Mouse (Mus musculus): ENCODE results near the gene Atp5mpl. TPM values are rescaled to one million over a fixed set of nuclear protein-coding genes. Genes with fewer than 3 reads are reported as not detected.
"Not testable (repeated sequence)": the region's sequence is repeated elsewhere in the genome, so short reads cannot be mapped to it uniquely, and the experiment has no call there.

The Atp5mpl gene
- total RNA-seq, 2 experiments from 2014 or later: 775 to 816 TPM

DNA sequence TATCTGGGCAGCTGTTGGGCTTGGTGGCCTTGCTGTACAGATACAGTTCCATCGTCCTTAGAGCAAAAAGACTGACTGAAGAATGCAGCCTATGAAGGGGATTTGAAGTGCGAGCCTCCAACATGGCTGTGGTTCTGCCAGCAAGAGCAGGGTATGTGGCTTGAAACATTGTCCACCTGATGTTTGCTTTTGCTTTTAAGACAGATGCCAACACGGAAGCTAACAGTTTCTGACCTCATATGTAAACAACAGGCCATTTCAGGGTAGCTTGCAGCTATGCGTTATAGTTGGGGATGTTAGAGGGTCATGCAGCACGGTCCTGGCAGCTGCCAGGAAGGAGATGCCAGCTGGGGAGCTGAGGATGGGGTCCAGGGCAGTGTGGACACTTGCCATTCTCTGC is 16.3 kb downstream of the Atp5mpl start:
- DNase-seq: no peak

DNA sequence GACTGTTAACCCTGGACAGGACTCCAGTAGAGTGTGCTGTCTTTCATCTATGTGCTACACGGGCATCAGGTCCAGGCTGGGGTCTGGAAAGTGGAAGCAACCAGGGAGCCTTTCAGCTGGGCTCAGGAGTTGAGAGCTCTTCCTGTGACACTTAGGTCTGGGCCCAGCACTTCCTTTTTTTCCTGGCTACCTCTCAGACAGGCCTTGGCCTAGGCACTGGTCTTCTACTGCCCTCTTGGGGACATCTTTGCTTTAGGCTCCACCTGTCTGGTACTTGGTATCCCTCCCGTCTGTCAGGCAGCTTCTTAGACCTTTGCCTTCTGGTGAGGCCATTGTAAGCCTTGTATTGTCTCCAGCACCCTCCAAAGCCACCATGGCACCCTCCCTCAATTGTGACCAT is 20.1 kb downstream of the Atp5mpl start:
- DNase-seq: peak; percentile 59

GRCm38 (mm10) chr12:111945765-111946655 is 20.8 kb downstream of the Atp5mpl start:
- not testable (repeated sequence) for DNase-seq

DNA sequence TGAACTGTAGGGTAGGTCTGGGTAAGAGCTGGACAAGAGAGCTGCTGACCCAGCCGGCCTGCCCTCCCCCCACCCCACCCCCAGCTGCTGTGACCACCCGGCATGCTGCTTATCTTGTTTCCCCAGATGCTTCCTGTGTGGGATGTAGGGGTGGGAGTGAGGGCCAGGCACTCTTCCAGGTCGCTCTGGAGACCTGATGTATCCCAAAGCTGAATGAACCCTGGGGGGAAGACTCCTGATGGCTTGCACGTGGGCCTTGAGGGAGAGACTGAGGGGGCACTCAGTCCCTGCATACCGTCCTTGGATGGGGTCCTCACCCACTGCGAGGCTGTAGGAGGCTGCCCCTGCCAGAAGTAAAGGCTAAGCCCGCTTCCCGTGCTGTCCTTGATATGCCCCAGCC is 21.7 kb downstream of the Atp5mpl start:
- peak; percentile 41 for DNase-seq

- not testable (repeated sequence) for DNase-seq
Measured at GRCm38 (mm10) chr12:111944065-111944987, 22.5 kb downstream of the Atp5mpl start.

DNA sequence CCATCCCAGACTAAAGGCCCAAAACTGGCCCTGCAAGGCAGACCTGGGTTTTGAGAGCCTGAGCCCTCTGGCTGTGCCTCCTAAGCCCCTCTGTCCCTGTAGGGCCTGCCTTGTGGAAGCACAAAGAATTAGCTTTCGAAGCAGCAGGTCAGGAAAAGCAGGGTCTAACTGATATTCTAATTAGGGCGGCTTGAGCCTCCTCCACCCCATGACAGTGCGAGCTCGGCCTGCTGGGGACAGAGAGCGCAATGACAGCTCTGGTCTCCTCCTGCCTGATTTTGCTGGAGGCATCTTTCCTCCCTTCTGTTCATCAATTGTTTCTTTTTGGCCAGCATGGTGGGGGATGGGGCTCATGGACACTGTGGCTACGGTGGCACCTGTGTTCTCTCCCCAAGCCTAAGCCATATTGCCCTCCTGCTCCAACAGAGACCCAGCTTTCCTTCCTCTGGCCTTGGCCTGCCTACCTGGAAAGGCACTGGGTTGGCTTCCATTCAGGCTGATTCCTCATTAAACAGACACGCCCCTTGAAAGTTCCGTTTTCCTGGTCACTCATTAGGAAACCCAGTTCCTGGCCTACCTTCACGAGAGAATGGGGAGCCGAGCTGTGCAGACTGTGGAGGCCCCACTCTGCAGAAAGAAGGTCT is 23.2 kb downstream of the Atp5mpl start:
- DNase-seq: no peak

GRCm38 (mm10) chr12:111938623-111939177 is 28.1 kb downstream of the Atp5mpl start:
- no peak for DNase-seq

DNA sequence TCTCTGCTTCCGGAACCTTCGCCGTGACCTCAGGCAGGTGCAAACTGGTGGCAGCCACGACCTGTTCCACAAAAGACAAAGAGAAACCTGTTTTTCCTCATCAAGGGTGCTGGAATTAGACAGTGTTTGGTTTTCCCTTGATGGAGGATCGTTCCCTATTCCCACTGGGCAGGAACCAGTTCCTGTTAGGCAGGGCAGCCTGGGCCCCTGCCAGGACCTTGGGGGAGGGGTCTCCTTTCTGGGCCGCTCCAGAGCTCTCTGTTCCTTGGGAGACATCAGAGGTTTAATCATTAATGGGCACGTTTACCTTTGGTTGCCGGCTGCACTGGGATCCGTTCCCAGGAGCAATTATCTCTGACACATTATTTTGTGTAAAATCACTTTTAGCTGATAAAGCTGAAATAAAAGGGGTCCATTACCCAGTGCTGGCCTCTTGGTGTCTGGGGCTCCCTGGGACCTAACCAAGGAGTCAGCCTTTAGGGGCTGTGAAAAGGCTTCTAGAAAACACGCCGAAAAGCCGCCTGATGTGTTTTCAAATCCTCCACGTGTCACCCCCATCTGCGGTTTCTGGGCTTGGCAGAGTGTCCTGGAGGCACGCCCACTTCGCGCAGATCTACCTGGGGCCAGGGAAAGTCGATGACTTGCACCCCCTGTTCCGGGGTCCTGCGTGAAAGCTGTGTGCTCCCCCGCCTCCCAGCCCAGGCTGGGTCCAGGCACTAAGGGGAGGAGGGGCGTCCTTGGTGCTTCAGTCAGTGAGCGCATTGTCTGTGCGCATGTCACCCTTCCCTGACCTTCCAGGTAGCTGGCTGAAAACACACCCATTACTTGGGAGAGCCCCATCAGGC is 29.8 kb downstream of the Atp5mpl start:
- DNase-seq: no peak

GRCm38 (mm10) chr12:111933971-111934370 is 32.8 kb downstream of the Atp5mpl start:
- DNase-seq: no peak

GRCm38 (mm10) chr12:111933032-111933704 is 33.6 kb downstream of the Atp5mpl start:
- peak; percentile 39 for DNase-seq

GRCm38 (mm10) chr12:111932513-111932912 is 34.3 kb downstream of the Atp5mpl start:
- no peak for DNase-seq

DNA sequence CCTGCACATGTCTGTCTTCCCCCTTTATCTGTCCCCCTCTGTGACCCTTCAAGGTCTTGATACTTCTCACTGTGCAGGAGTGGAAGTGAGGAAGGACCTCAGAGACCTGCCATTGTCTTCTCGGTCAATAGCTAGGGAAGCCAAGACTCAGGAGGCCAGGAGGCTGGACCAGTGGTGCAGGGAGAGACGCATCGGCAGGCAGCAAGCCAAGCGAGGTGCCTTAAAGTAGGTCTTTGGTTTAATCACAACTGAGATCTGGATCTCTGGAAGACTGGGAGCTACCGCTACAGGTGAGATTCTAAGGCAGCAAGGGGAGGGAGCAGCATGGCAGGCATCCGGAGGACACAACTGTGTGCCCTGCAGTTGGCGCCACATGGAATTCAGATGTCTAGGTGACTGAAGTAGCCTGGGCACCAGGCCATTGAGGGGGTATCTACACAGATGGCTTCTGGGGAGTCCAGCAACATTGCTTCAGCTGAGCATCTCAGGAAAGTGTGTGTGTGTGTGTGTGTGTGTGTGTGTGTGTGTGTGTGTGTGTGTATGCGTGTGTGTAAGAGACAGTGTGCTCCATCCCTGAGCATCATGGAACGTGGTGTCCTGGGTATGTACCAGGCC is 35.3 kb downstream of the Atp5mpl start:
- no peak for DNase-seq

- no peak for DNase-seq
Measured at GRCm38 (mm10) chr12:111928411-111928966, 38.3 kb downstream of the Atp5mpl start.

- DNase-seq: no peak
Measured at GRCm38 (mm10) chr12:111927338-111927737, 39.4 kb downstream of the Atp5mpl start.

- no peak for DNase-seq
Measured at GRCm38 (mm10) chr12:111923117-111923516, 43.7 kb downstream of the Atp5mpl start.

GRCm38 (mm10) chr12:111920046-111920445 is 46.7 kb downstream of the Atp5mpl start:
- peak; percentile 57 for DNase-seq

- no peak for DNase-seq
Measured at GRCm38 (mm10) chr12:111916514-111917217, 50.1 kb downstream of the Atp5mpl start.

DNA sequence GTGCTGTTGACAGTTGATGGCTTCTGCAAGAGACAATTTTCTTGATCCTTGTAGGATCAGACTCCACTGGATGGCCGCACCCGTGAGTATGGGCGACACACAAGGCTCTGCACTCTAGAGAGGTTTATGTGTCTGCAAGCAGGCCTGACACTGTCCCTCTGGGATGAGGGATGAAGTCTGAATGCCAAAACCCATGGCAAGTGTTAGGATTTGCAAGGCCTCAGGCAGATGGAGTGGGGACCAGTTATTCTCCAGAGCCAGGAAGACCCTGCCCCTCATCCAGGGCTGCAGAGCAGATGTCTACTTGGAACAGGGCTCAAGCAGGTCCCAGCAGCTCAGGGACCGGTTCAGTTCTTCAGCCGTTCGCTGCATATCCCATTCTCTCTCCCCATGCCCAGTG is 51.0 kb downstream of the Atp5mpl start:
- no peak for DNase-seq

DNA sequence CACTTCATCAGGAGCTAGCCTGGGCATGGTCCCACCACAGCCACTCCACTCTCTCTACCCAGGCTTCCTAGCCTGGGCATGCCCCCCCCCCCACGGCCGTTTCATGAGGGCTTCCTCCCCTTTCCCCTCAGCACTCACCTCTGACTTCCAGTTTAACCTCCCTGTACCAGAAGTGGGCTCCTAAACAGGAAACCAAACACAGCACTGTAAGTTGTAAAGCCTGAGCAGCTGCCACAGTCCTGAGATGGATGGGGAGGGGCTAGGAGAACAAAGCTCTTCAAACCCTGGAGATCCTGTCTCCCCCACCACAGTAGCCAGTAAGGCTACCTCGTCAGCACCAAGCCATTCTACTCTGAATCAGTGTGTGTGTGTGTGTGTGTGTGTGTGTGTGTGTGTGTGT is 52.7 kb downstream of the Atp5mpl start:
- no peak for DNase-seq
